ENCODE assay signal across 1 mouse cellular context in genomic region chr17:26925414-26925813, GRCm38 (mm10). TPM values are rescaled to one million over a fixed set of nuclear protein-coding genes. Genes with fewer than 3 reads are reported as not detected.
"Had no signal": no experiment of that assay in that cellular context is flagged by ENCODE, and none has a peak within 500 bp of the region (broad histone marks: within the 10 kb centered on the region; RNA-seq: fewer than 3 reads in every experiment).

No protein-coding gene starts in this region.

RNA-seq across cellular contexts. Expression of gene Syngap1, which starts 15.6 kb away (rescaled TPM):
- polyA plus RNA-seq: inflammation-experienced regulatory T-cells, adult 6 months had no signal
